Mouse (Mus musculus) adrenal gland, adult 18-20 months (tissue): ENCODE measurements around the gene Pthlh. TPM values are rescaled to one million over a fixed set of nuclear protein-coding genes. Genes with fewer than 3 reads are reported as not detected.

Experiments
- DNase-seq, 2 experiments: peaks; one replicate each; pipeline ENCODE4 v3.0.0; 2021 to 2022; ENCODE audit warnings: low spot score in 2 of 2
- long read RNA-seq, 2 experiments: library from polyadenylated mRNA; stranded (forward); transcript quantifications; one replicate each; pipeline ENCODE4 v2.0.0; 2021
- total RNA-seq, 2 experiments: library from RNA; stranded (reverse); gene quantifications; 1 replicate in 1 of 2; 2 replicates in 1 of 2; pipeline ENCODE4 v1.2.3; 2021

The Pthlh gene
- 1 to 10 TPM in 1 of 2 experiments, under 1 TPM in 1; 0.23 to 1.3 TPM for total RNA-seq
- long read RNA-seq, experiment 1, result 0 reads
- long read RNA-seq, experiment 2, result 0 reads

DNA sequence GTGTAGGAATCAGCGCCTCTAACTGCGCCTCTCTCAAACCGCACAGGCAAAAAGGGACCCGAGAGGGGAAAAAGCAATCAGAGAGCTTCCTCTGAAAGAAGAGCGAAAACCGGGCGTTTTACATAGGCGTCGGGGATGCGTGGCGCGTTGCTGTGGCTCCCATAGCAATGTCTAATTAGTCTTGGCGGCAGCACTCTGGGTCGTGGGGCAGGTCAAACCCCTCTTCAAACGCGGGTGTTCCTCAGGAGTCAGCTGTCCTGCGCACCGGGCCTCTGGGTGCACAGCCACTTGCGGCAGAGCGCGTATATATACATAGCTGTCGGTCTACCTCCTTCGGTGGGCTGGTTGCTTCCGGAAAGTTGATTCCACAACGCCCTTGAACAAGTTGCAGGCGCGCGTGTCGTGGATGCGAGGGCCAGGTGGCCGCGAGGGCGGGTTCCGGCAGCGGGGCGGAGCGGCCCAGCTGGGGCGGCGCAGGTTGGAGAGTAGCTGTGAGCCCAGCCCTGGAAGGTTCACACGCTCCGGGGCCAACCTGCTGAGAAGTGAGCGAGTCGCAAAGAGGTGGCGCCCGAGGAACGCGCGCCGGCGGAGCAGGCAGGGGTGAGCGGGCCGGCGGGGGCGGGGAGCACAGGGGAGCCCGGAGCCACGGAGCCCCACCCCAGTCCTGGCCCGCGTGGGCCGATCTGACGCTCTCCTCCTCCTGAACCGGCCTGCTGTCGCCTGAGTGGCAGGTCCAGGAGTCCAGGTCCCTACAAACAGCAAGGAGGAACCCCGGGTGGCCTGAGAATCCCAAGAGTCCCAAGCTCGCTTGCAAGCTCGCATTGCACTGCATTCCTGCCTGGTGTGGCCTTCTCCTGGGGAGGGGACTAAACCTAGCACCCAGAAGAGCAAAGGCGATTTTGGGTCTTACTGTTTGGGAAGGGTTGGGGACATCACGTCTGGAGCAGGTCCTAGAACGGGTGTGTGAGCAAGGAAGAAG is at the start of gene Pthlh:
Gene Pthlh (minus strand): TSS at position 597 of the 979 bp plus-strand sequence.
- peak; percentile 57 to 60 for DNase-seq

GRCm38 (mm10) chr6:147313331-147313730 is 49.3 kb upstream of the Pthlh start:
- no peak for DNase-seq

DNA sequence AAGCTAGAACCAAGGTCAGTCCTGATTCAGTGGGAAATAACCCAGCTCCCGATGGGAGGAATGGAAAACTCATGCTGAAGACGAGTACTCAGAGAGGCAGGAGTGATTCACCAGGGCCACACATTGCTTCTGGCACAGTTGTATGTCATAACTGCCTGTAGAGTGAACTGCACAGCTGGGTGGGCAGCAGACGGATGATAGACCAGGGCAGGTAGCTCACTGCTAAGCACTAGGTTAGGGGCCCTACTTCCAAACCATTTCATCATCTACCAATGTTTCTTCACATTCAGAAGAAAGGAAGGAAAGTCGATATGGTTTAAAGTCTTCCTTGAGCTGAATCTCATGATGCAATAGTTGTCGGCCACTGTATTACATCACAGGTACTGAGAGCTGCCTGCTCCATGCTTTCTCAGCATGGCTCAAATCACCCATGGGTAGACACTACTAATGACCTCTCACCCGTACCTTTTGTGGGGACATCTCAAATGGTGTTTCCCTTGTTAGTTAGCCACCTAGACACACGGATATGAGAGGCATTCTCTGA is 46.5 kb upstream of the Pthlh start:
- DNase-seq, result no peak

DNA sequence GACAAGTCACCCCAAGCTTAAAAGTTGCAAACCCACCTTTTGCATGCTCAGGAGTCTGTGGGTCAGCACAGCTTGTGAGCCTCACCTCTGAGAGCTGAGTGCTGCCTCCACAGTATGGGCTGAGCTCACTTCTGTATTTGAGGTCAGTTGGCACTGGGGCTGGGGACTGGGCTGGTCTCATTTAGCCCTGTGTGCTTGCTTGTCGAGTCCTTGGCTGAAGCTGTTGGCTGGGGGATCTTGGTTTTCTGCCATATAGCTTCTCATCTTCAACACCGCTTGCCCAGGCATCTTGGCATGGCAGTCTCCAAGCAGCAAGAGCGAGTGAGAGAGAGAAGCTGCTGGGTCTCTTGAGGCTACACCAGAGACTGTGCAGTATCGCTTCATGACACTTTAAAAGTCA is 46.1 kb upstream of the Pthlh start:
- DNase-seq, result no peak

GRCm38 (mm10) chr6:147304236-147304635 is 40.3 kb upstream of the Pthlh start:
- DNase-seq, result peak in 1 of 2 experiments; percentile 12

DNA sequence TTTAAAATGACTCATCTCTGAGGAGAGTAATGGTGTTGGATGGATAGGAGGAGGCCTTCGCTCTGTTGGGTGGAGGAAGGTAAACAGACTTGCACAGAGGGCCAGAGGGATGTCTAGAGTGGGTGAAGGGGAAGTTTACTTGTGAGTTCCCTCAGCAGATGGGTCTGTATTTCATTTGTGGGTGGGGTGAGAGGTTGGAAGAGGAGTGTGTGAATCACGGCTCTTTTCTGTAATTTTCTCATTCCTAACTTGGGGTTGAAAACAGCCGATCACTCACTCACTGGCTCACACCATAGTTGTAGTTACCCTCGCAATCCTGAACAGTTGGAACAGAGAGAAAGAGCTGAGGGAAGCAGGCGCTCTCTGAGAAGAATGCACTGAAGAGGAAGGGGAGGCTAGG is 35.6 kb upstream of the Pthlh start:
- DNase-seq, result no peak

DNA sequence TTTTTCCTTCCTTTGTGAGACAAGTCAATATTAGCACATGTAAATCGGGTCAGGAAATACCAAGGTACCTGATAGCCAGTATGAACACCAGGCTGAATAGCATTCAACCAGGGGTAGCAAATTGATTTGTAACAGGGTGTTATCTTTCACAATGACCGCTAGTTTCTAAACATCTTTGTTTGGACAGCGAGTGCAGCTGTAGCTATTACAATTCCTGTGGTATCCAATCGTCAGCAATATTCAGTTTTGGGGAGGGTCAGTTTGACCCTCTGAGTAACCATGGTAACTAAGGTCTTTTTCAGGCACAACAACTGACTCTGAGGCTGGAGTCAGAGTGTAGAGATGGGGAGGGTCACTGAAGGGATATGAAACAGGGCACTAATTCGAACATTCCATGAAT is 15.3 kb upstream of the Pthlh start:
- no peak for DNase-seq

- no peak for DNase-seq
Measured at GRCm38 (mm10) chr6:147268143-147268790, 4.3 kb upstream of the Pthlh start.

GRCm38 (mm10) chr6:147266466-147266865 is 2.5 kb upstream of the Pthlh start:
- DNase-seq, result no peak

- DNase-seq, result peak in 1 of 2 experiments; percentile 21
Measured at GRCm38 (mm10) chr6:147263178-147263577, 805 bp downstream of the Pthlh start.

DNA sequence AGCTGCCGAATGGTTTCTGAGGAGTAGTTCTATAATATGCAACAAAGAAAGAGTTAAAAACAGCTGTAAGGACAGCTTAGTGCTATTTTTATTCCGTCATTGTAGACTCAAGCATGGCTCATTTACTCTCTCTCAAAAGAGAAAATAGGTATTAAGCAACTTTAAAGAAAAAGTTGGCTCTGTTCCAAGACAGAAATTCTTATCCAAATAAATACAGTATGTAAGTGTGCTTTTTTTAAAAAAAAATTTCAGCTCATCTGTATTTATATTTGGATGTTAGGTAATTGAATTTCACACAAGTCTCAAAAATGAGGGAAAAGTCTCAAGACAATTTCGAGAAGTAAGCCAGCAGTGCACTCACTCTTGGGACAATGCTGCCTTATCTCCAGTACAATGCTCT is 2.4 kb downstream of the Pthlh start:
- DNase-seq, result no peak

GRCm38 (mm10) chr6:147260766-147261165 is 3.2 kb downstream of the Pthlh start:
- DNase-seq, result no peak

- DNase-seq, result no peak
Measured at GRCm38 (mm10) chr6:147247782-147248181, 16.2 kb downstream of the Pthlh start.

- no peak for DNase-seq
Measured at GRCm38 (mm10) chr6:147244294-147244693, 19.7 kb downstream of the Pthlh start.

- no peak for DNase-seq
Measured at GRCm38 (mm10) chr6:147243655-147244054, 20.3 kb downstream of the Pthlh start.

DNA sequence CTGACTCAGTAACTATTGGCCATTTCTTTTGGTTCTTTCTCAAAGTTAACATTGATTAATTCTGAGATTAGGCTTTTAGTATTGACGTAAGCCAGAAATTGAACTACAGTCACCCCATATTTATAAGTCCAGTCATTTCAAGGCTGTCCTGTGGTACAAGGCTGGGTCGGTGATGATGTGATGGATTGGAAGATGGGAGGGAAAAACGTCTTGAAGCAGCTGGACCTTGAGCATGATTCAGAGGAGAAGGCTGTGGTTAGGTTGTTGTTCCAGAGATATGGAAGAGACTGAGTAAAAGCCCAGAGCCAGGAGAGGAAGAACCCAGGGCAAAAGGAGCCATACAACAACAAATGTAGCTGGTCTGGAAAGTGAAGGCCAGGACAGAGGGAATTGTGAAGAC is 22.4 kb downstream of the Pthlh start:
- DNase-seq, result peak in 1 of 2 experiments; percentile 8

DNA sequence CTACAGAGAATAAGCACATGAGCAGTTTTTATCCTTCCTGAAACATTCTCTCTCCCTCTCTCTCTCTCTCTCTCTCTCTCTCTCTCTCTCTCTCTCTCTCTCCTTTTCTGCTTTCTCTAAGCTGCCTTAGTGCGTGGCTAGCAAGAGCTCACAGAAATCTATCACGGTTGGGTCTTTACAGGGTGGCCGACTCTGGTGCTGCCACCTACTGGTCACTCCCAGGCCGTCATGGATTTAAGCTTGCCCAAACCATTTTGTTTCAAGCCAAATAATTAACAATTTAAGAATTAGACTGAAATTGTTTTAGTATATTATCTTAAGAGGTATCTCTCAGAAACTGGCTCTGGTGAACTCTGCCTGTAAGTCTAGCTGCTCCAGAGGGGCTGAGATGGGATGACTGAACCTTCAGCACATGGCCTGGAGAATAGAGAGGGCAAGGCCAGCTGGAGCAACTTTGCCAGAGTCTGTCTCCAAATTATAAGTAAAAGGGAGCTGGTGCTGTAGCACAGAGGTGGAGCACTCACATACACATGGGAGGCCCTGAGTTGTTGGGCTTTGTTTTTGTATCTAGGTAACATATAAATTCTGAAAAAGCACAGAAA is 23.7 kb downstream of the Pthlh start:
- DNase-seq, result peak; percentile 43 to 55

DNA sequence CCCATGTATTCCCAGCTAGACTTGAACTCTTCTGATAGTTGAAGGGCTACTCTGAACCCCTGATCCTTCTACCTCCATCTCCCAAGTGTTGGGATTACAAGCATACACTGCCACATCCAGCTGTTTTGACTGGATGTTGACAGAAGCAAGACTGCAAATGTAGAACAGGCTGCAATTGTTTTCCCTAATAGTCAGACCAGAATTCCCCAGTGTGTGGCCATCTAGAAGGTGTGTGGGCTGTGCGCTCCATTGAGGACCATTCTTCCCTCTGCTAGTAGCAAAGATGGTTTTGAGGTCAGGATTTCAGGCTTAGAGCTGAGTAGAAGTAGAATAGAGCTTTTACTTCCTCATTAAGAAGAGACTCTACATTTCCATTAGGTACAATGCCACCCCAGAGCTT is 37.3 kb downstream of the Pthlh start:
- DNase-seq, result no peak

GRCm38 (mm10) chr6:147219099-147219498 is 44.9 kb downstream of the Pthlh start:
- no peak for DNase-seq

GRCm38 (mm10) chr6:147216156-147216555 is 47.8 kb downstream of the Pthlh start:
- DNase-seq, result peak in 1 of 2 experiments; percentile 30

DNA sequence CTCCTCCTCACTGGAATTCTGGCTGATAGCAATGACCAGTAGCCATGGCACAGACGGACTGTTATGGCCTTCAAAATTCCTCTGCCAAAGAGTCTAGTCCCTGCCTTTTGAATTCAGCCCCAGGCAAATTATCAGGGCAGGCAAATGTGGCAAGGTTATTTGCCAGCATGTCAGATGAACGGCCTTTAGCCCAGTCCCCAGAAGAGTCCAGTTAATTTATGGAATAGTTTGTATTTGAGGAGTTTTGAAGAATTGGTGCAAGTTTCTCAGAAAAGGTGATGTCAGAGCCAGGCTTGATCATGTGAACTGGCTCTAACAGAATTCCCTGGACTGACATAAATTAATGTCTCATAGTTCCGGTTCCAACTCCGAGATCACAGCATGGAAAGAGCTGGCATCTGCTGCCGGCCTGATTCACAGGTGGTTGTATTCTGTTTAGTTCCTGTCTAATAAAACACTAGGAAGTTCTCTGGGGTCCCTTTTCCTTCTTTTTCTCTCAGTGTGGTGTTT is 56.1 kb downstream of the Pthlh start:
- peak in 1 of 2 experiments; percentile 13 for DNase-seq
